Mouse (Mus musculus): ENCODE measurements around the gene Atp6v0a1.
"Not testable (repeated sequence)": the region's sequence is repeated elsewhere in the genome, so short reads cannot be mapped to it uniquely, and the experiment has no call there.

The Atp6v0a1 gene

DNA sequence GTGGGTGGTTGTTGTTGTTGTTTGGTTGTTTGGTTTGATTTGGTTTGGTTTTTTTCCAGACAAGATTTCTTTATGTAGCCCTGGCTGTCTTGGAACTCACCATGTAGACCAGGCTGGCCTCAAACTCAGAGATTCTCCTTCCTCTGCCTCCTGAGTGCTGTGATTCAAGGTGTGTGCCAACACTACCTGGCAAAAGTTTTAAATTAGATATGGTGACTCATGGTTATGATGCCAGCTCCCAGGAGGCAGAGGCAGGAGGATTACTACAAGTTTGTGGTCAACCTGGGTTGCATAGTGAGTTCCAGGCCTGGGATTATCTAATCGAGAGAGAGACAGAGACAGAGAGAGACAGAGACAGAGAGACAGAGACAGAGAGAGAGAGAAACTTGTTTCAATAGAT is 28.8 kb upstream of the Atp6v0a1 start:
- no peak for DNase-seq (ENCODE audit: low read depth in 2 of 2, low spot score in 2 of 2)

DNA sequence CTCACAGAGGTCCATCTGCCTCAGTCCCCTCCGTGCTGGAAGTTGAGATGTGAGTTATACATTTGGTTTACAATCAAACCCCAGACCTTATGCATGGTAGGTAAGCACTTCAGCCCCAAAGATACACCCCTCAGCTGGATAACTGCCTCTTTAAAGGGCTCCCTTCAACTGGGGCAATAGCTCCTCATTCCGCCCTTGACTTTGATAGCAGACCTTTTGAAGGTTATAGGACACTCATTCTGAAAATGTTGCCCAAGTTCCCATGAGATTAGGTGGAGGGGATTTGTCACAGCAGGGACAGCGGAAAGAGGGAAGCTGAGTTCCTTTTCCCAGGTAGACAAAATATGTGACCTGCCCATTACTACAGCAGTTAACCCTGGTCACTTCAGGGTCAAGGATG is 28.0 kb upstream of the Atp6v0a1 start:
- DNase-seq (ENCODE audit: low read depth in 2 of 2, low spot score in 2 of 2), result no peak

DNA sequence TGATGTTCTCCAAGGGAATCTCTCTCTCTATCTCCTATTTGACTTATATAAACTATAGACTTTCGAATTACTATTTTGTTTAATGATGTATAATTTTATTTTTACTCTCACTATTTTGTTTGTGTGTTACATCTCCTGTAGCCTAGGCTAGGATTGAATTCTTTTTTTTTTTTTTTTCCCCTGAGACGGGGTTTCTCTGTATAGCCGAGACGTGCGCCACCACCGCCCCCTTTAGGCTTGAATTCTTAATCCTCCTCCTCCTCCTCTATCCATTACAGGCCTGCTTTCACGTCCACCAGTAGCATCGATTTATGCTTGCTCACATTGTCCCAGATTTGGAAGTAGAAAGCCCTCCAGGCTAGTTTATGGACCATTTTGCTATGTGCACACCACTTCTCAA is 27.2 kb upstream of the Atp6v0a1 start:
- DNase-seq (ENCODE audit: low read depth in 2 of 2, low spot score in 2 of 2), result no peak

DNA sequence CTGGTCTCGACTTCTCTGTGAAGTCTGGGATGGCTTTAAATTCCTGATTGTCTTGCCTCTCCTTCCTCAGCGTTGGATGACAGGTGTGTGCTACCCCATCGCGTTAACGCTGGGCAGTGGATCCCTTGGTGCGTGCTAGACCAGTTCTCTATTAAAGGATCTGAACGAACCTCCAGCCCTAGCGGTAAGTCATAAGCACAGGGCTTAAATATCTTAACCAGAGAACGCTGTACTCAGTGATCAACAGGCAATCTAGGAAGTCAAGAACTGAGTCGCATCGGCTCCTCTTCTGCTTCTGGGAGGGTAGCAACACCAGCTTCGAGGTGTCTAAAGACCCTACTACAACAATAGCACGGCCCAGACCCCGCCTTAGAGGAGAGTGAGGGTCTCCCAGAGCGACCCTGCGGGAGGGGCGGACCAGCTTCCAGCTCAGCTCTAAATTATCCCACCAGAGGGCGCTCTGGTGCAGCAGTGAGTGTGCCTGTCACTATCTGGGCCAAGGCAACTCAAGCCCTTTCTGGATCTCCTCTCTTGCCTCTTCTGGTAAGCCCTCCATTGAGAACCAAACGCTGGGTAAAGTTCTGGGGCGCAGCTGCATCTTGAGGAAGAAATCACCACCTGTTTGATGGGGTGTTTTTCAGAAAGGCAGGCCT is 26.0 kb upstream of the Atp6v0a1 start:
- peak; percentile 72 to 80 for DNase-seq (ENCODE audit: low read depth in 2 of 2, low spot score in 2 of 2)

DNA sequence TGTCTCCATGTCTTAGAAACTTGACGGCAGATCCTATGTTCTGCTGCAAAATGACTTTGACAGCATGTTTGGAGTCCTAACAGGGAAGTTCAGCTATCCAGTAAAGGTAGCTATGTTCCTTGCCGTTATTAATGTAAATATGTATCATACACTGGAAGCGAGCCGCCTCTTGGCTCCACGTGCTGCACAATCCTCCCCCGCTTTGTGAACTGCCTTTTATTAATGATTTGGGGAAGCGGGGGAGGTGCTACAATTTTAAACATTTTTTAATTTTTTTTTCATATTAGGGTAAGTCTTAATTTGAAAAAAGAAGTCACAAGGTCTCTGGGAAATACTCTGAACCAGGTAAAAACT is 25.5 kb upstream of the Atp6v0a1 start:
- no peak for DNase-seq (ENCODE audit: low read depth in 2 of 2, low spot score in 2 of 2)

DNA sequence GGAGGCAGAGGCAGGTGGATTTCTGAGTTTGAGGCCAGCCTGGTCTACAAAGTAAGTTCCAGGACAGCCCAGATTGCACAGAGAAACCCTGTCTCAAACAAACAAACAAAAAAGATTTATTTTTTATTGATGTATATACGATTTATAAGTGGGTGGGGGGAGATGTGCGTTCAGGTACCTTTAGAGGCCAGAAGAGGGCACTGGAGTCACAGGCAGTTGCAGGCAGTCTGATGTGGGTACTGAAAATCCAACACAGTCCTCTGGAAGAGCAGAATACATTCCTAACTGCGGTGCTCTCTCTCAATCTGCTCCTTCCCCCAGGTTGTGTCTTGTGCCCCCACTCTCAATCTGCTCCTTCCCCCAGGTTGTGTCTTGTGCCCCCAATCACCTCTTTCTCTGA is 23.6 kb upstream of the Atp6v0a1 start:
- no peak for DNase-seq (ENCODE audit: low read depth in 2 of 2, low spot score in 2 of 2)

DNA sequence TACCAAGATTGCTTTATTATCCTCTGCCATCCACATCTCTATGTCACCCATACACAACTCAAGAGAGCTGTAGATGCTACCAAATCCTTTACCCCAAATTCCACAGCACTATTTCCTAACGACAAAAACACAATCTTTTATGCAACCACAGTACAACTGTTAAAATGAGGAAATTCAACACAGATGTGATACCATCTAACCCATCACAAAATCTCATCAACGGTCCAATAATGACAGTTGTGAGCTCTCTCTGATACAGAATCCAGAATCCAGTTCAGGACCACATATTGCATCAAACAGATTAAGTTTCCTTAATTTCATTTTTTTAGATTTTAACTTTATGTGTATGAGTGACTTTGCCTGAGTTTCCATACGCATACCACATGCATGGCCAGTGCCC is 20.6 kb upstream of the Atp6v0a1 start:
- DNase-seq (ENCODE audit: low read depth in 2 of 2, low spot score in 2 of 2), result no peak

DNA sequence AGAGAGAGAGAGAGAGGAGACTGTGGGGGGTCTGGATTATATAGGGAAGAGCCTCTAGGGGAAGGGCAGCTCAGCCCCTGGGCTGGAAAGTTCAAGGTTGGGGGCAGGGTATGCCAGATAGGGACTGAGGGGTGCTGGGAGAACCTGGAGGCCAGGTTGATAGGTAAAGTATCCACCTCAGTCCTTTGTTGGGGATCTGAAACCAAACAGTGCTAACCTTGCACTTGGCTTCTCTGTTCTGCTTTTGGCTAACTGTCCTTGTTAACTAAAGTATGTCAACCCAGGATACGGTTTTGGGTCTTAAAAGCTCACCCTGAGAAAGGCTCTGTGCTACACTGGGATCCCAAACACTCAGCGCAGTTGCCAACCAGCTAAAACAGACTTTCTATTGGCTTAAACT is 19.6 kb upstream of the Atp6v0a1 start:
- DNase-seq (ENCODE audit: low read depth in 2 of 2, low spot score in 2 of 2), result no peak

DNA sequence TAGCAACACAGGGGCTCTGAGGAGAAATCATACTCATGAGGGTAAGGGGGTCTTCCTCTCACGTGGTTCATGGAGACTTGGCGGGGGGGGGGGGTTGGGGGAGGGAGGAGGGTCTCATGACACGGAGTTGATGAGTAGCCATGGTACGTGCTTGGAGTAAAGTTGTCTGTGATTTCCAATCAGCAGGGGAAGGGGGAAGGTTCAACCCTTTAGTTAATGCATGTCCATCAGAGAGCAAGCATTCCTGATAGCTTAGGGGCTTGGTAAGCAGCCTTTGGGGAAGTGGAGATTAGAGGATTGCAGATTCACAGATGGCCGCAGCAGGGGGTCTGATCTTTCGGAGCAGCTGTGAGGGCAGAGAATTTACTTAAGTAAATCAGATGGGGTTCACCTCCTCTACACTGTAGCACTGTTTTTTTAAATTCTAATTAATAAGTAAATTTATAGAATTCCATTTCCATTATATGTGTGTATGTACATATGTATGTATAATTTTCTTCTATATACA is 18.2 kb upstream of the Atp6v0a1 start:
- DNase-seq (ENCODE audit: low read depth in 2 of 2, low spot score in 2 of 2), result no peak

DNA sequence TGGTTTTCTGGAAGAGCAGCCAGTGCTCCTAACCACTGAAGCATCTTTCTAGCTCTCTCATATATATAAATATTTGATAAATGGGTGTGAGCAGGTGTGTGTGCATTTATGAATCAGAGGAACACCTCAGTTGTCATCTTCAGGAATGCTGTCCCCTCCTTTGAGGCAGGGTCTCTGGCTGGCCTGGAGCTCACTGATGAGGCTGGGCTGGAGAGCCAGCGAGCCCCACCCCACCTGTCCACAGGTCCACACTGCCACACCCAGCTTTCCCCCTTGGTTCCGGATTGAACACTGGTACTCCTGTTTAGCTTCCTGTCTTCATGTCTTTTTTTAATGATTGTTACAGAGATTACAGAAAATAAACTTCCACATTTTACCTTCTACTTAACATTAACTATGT is 15.8 kb upstream of the Atp6v0a1 start:
- DNase-seq (ENCODE audit: low read depth in 2 of 2, low spot score in 2 of 2), result no peak

DNA sequence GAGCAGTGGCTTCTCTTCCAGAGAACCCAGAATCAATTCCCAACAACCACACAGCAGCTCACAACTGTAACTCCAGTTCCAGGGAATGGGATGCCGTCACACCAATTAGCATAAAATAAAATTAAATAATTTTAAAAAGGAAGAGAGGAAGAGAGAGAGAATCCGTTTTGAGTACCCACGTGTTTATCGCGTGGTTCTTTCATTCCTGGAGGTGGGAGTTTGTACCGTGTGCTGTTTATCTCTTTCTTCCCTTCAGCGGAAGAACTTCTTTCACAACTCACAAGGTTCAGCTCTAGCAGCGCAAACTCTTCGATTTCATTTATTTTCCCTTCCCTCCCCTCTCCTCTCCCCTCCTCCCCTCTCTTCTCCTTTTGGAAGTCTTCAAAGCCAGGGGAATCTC is 15.0 kb upstream of the Atp6v0a1 start:
- no peak for DNase-seq (ENCODE audit: low read depth in 2 of 2, low spot score in 2 of 2)

DNA sequence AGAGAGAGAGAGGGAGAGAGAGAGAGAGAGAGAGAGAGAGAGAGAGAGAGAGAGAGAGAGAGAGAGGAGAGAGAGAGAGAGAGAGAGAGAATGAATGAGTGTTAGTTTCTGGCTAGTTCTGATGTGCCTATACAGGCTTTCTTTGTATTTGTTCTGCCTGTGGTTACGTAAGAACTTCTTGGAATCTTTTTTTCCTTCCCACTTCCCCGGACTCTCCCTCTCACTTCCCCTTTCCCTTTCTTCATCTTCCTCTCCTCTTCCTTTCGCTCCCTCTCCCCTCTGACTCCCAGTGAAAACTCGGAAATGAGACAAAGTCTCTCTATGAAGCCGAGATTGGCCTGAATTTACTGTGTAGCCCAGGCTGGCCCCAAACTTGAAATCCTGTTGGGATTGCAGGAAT is 14.6 kb upstream of the Atp6v0a1 start:
- no peak for DNase-seq (ENCODE audit: low read depth in 2 of 2, low spot score in 2 of 2)

DNA sequence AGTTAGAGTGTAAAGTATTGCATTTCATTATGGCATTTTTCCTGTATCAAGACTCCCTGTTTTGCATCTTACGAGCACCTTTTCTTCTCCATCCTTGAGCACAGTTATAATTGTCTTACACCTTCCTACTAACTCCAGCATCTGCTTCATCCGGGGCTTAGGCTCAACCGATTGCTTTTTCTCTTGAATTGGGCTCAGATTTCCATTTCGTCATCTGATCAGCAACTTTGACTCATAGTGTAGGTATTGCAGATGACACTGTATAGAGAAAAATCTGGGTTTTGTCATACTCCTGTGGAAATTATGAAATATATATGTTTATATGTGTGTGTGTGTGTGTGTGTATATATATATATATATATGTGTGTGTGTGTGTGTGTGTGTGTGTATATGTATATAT is 12.8 kb upstream of the Atp6v0a1 start:
- no peak for DNase-seq (ENCODE audit: low read depth in 2 of 2, low spot score in 2 of 2)

DNA sequence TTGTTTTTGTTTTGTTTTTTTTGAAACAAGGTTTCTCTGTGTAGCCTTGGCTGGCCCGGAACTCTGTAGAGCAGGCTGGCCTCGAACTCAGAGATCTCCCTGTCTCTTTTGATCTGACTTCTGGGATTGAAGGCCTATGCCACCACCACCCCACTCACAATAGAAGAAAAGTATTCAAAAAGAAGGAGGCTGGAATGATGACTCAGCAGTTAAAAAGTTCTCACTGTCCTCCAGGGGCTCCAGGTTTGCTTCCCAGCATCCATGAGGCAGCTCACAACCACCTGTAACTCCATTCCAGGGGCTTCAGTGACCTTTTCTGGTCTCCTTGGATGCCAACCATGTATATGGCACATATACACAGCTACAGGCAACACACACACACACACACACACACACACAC is 10.4 kb upstream of the Atp6v0a1 start:
- DNase-seq (ENCODE audit: low read depth in 2 of 2, low spot score in 2 of 2), result no peak

DNA sequence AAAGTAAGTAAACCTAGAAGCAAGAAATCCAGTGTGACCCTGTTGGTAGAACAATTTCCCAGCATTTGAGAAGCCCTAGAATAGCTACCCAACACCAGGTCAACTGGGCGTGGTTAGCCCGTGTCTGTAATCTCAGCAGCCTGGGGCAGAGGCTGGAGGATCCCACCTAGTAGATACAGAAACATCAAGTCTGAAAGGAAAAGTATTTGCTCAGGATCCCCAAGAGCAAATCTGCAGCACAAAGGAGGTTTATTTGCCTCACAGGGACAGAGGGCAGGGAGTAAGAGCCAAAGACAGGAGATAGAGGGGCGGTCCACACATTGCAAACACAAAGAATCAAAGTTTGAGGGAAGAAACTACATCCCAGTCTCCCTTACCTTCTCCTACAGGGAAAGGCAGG is 10.0 kb upstream of the Atp6v0a1 start:
- DNase-seq (ENCODE audit: low read depth in 2 of 2, low spot score in 2 of 2), result no peak

DNA sequence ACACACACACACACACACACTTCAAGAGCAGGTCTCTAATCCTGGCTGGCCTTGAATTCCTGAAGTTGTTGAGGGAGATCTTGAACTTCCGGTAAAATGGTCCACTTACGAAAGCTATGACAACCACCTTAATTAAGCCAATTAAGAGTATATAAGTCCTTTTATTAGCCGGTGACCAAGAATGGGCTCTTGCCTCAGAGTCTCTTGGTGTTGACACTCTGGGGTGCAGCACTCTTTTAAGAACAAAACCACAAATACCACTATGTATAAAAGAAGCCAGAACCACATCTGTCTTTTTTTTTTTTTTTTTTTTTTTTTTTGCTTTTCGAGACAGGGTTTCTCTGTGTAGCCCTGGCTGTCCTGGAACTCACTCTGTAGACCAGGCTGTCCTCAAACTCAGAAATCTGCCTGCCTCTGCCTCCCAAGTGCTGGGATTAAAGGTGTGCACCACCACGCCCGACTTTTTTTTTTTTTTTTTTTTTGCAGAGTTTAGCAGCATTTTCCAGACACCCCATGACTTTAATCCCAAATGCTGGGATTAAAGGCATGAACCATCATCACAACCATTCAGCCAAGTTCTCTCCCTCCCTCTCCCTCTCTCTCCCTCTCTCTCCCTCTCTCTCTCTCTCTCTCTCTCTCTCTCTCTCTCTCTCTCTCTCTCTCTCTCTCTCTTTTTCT is 7.2 kb upstream of the Atp6v0a1 start:
- not testable (repeated sequence) for DNase-seq (ENCODE audit: low read depth in 2 of 2, low spot score in 2 of 2)

DNA sequence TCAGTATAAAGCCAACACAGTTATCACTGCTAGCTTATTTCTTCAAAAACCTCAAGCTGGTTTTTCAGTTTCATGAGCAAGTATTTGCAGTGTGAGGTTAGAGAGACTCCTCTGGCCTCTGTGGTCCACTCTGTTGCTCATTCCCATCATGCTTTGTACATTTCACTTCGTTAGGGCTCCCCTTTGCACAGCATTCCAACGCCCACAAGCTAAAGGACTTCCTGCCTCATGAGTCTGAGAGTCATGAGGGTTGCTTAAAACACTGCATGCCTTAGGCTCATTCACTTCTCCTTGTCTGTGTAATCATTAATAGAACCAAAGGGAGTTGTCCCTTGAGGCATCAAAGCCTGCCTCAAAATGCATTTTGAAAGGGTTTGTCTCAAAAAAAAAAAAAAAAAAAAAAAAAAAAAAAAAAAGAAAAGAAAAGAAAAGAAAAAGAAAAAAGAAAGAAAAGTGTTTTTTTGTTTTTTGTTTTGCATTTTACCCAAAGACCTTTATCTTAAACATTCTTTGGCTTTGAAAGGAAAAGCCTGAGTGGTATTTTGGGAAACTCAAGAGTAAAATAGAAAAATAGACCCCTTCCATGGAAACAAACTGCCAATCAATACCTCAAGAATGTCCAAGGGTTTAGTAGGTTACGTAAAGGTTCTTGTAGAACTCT is 6.1 kb upstream of the Atp6v0a1 start:
- no peak for DNase-seq (ENCODE audit: low read depth in 2 of 2, low spot score in 2 of 2)

DNA sequence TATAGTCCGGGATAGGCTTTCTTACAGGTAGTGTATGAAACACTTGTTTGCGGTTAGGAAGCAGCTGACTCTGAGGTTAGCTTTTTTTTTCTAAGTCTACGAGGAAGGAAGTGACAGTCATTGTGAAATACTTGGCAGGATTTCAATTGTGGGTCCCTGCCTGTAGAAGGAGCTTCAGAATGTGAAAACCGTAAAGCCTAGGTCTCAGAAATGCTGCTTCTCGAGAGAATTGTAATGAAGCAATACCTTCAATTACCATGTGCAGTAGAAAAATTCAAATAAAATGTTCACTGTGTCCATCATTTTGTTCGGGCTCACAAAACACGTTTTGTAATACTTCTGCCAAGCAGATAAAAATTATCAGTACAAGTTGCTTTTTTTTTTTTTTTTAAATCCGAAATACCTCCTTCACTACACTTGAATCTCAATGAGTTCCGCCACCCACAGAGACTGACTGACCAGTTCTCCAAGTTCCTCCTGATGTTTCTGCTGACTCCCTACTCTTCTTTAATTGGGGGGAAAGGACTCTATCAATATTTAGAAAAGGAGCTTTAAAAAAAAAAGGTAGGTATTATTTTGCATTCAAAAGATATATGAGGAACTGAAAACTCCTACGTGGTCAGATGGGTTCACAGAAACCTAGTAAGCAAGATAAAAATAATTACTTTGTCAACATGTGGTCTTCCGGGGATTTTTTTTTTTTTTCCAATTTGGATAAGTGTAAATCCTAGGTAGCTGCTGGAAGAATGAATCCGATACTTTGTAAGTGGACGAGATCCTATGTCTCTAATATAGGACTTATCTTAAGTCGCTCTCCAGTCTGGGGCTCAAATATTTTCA is 826 bp upstream of the Atp6v0a1 start:
- peak; percentile 57 to 84 for DNase-seq (ENCODE audit: low read depth in 2 of 2, low spot score in 2 of 2)

DNA sequence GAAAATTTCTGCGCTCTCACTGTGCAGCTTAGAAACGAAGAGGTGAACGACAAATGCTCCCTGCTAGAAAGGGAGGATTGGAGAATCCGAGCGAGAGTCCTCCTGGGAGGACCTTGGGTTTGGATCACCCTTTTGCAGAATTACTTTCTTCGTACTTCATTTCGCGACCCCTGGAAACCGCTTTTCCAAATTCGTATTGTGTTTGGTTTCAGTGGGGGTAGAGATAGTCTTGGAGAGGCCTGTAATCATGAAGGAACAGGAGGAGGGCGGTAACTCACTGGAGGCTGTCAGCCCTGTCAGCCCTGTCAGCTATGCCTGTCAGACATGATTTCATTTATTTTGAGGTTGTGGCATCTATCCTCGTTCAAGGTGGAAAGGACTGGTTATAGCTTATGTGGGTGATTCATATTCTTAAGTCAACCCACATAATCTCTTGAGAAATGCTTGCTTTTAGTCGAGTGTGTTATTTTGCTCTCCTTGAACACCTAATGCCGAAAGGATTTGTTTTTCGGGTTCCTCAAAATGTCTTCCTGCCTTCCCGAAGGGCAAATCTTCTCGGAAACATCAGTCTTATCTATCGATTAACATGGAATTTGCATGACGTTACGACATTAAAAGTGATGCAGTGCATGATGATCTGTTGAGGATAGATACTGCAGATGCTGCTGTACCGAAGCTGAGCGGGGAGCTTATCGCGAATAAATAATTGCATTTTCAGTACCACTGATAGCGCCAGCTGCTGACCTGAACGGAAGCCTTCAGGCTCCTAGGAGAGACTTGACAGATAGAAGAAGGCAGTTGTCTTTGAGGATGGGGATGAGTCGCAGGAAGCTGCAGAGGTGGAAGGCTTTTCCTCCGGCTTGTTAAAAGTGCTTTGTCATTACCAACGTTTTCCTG is 884 bp downstream of the Atp6v0a1 start:
- DNase-seq (ENCODE audit: low read depth in 2 of 2, low spot score in 2 of 2), result no peak

DNA sequence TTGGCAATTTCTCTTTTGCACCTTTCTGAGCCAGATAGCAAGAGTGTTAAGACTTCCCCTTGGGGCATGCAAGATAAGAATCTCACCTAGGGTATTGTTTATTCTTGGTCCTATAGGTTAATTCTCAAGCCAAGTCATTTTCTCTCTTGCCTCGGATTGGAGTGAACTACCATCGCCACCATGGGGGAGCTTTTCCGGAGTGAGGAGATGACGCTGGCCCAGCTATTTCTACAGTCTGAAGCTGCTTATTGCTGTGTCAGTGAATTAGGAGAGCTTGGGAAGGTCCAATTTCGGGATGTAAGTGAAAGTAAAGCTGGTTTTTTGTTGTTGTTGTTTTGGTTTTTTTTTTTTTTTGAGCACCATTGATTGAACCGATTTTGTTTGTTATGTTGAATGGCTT is 2.4 kb downstream of the Atp6v0a1 start:
- DNase-seq (ENCODE audit: low read depth in 2 of 2, low spot score in 2 of 2), result no peak

DNA sequence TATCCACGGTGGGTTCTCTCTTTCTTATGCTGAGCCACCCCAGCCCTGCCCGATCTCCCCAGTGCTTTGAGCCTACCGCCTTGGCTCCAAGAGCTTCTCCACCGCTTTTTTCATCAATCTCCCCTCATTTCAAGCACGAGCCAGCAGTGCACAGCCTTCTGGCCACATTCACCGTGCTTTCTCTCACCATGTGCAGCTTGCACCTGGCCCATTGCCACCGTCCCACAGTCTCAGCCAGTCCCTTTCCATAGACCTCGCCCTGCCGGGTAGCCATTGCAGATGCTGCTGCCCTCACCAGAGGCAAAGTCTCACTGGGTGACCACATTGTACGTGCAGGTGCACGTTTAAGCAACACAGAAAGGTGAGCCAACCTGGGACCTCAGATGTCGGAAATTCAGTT is 14.1 kb downstream of the Atp6v0a1 start:
- no peak for DNase-seq (ENCODE audit: low read depth in 2 of 2, low spot score in 2 of 2)

All from CD8-positive naive resting alpha-beta T cell, adult 2 months (primary cell).